Mouse (Mus musculus) mature B cell (primary cell): ENCODE results near the gene Syn3.
"Not testable (repeated sequence)": the region's sequence is repeated elsewhere in the genome, so short reads cannot be mapped to it uniquely, and the experiment has no call there.

ENCODE experiments used
- in situ Hi-C: fragments of 300-500 bp; cut with MboI; formaldehyde crosslinking; loops from 2 replicates; pipeline ENCODE4 v1.14.3; 2019

The Syn3 gene

DNA sequence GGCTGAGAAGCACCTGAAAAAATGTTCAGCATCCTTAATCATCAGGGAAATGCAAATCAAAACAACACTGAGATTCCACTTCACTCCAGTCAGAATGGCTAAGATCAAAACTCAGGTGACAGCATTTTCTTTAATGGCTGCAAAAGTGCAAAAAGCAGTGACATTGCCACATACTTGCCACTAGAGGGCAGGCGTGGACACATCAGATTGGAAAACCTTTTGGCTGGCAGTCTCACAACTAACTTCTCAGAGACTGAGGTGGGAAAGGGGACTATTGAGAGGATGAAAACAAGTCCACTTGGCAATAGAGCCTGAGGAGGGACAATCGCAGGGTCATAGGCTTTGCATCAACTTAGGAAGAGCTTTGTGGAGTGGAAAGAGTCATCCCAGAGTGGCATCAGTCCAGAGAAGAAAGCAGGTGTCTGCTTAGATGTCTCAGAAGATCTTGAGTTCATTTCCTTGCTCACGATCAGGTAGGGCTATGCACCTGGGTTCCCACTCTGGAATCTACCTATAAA lies 25.0 kb downstream of the Syn3 start:
- in situ Hi-C loops = loop anchor here (25.0 kb wide), 1 partner anchor 511 kb away; the partner anchor contains the start of gene Rtcb

DNA sequence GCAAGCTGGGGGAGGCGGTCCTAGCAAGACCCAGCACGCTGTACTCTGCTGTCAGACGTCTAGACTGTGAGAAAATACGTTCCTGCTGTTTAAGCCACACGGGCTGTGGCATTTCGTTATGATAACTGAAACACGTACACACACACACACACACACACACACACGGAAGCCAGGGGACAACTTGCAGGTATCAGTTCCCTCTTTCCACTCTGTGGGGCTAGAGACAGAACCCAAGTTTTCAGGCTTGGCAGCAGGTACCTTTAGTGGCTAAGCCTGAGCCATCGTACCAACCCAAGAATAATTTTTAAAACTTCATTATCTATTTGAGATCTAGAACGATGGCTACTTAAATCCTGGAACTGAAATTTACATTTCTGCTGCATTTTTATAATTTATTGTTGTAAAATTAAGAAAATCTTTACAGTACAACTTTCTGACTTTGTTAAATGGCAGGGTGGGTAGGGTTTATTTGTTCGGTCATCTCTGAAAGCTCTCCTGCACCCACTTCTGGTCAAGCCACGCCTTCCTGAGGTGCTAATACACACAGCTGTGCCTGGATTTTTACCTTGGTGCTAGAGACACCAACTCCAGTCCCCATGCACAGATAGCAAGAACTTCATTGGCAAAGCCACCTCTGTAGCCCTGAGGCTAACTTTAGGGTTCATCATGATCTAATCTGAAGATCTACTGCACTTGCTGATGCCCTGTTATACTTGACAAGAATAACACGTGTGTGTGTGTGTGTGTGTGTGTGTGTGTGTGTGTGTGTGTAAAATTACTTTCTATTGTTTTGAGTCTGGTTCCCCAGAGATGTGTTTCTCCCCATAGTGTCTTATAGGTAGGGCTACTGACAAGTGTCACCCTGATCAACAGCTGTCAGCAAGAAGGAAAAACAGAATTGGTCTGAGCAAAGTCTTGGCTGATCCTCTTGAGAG lies 29.8 kb downstream of the Syn3 start:
- in situ Hi-C loops = loop anchor here (25.0 kb wide), 1 partner anchor 507 kb away; the partner anchor contains the start of gene Rtcb

DNA sequence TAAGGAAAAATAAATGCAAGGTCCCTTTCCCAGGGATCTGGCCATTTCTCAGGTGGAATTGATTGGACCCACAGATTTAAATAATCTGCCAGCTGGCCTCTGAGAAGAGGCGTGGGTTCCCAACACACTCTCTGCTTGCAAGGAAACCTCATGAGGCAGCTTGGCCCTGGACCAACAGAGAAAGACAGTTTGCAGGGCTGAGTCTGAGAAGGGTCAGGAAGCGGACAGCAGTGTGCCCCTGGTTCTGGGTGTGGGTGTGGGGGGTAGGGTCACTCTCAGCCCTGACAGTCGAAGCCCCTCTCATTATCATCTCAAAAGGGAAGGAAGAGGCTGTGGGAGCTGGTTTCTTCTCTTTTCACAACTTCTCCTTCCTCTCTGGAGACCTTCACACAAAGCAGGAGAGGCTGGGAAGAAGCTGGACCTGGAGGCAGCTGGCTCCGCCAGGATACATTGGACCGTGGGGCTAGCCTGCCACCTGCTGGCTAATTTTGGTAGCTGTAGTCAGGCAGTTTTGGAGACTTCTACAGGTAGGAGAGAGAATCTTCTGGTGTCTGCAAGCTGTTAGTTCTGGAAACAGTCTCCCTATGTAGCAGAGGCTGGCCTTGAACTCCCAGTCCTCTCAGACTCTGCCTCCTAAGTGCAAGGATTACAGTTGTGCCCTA lies 35.0 kb downstream of the Syn3 start:
- in situ Hi-C loops = loop anchor here (25.0 kb wide), 1 partner anchor 501 kb away; the partner anchor contains the start of gene Rtcb

DNA sequence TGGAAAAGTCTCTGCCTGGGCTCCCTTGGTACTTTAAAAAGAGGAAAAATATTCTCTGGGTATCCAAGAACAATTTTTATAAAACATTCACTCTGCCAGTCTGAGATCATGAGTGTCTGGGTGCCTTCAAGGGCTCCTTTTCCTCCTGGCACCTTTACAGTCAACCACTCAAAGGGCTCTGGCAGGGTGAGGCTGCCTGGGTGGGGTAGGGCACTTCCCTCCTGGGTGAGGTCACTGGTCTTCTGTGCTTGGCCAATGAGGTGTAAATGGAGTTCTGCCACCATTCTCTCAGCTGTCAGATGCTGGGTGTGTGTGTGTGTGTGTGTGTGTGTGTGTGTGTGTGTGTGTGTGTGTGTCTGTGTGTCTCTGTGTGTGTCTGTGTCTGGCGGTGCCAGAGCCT lies 39.1 kb downstream of the Syn3 start:
- in situ Hi-C loops = loop anchor here (25.0 kb wide), 1 partner anchor 497 kb away; the partner anchor contains the start of gene Rtcb

DNA sequence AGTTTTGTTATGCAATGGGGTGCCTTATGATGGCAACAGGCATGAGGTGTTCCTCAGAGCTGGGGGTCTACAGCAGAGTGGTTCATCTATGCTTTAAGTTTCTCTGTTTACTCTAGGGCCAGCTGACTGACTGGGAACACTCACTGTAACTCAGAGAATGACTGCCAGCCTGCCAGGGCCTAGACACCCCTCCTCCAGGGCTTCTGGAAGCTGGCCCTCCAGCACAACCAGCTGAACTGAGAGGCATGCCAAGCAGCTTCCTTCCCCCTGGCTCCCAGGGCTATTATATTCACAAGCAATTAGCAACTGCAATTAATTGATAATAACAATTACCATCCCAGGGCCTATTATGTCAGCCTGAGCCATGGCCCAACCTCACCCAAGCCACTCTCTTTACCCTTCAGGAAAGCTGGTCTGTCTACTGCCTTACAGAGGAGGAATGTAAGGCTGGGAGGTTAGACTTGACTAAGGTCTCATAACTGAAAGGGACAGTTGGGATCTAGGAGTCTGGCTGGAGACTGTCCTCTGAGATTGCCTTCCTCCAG lies 41.0 kb downstream of the Syn3 start:
- in situ Hi-C loops = loop anchor here (25.0 kb wide), 1 partner anchor 495 kb away; the partner anchor contains the start of gene Rtcb

DNA sequence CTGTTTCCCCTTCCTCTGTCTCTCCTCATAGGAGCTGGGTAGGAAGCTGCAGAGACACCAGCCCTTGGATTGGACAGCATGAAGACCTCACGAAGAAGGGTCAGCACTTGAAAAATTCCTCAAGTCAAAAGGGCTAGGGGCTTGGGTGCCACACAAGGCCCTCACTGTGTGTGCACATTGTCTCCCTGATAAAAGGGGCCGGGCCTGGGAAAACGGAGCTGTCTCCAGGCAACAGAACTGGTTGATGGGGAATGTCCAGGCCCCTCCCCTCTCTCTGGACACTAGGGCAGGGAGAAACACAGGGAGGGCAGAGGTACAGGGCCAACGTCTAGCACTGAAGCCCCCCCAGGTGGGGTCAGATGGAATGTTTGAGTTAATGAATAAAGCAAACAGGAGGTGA lies 41.5 kb downstream of the Syn3 start:
- in situ Hi-C loops = loop anchor here (25.0 kb wide), 1 partner anchor 495 kb away; the partner anchor contains the start of gene Rtcb

DNA sequence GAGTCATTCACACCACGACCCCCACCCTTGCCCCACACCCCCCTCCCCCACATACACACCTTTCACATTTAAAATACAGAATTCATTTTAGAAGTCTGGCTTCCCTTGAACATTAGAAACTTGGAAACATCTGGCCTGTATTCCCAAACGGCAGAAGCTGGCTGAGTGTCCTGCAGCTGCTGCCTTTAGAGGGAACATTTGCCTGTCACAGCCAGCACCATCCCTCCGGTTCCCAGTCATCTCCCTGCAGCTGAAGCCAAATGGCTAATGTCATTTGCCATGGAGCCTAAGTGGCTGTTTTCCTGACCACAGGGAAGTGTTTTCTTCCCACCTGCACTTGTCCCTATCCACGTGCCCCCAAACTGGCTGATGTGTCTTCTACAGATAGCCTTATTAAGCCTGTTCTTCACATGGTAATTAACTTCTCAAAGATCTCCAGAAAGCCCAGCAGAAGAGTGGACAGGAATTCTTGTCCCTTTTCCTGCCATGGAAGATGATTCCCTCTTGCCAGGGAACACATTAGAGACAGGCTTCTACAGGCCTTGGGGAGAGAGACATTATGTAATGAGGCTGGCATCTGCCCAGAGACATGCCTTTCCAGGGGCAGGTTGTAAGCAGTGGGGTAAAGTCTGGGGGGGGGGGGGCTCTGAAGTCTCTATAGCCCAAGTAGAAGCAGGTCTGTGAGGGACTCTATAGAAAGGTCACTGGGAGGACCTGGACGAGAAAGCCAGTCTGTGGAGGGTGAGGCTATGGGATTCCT lies 43.2 kb downstream of the Syn3 start:
- in situ Hi-C loops = loop anchor here (25.0 kb wide), 1 partner anchor 493 kb away; the partner anchor contains the start of gene Rtcb

DNA sequence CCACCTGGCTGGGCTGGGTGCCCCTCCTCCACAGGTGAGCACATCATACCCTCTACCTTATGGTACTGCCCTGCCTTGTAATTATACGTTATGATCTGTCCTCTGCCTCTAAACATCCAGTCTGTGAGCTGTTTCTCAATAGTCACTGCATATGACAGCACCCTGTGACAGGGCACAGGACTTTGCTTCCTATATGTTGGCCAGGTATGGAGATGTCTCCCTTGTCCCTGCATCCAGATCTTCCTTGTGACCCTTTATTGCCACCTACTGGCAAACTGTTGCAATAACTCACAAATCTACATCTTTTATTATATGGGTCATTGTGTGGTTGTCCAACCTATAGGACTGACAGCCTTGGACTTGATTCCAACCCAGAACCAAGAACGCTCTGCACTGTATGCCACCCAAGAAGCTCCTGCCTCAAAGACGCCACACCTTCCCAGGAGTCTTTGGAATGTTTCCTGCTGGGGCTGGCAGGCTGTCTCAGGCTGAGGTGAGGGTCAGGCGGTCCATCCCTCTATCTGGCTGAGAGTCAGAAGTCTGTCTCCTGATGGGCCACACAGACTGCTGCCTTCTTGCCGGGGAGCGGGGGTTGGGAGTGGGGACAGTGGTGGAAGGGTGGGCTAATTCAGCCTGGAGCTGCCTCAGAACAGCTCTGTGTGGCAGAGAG lies 46.2 kb downstream of the Syn3 start:
- in situ Hi-C loops = loop anchor here (25.0 kb wide), 1 partner anchor 490 kb away; the partner anchor contains the start of gene Rtcb

DNA sequence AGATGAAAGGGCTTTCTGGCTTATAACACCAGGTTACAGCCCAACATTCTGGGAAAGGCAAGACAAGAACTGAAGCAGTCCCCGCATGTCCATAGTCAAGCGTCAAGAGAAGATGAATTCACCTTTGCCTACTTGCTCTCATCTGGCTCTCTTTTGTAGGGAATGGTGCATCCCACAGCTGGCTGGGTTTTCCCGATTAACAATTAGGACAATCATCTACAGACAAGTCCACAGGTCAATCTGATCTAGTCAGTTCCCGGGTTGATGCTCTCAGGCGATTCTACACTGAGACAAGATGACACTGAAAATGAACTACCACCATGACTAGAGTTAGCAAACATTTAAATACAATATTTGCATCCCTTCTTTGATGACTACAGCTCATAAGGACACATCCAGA lies 47.4 kb downstream of the Syn3 start:
- in situ Hi-C loops = loop anchor here (25.0 kb wide), 1 partner anchor 489 kb away; the partner anchor contains the start of gene Rtcb

DNA sequence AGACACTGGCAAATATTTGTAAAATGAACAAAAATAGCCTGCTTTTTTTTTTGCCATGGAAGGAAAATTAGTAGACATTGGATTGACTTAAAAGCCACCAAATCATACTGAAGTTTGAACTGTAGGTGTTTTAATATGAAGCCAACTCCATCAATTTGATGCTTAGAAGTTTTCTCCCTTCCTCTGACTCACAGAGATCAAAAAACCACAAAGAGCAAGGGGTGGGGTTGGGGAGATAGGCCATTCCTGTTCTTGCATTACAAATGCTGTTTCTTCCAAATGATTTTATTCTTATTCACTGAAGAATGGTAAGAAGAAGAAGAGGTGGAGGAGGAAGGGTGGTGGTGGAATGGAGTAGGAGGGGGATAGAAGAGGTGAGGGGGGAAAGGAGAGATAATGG lies 52.0 kb downstream of the Syn3 start:
- in situ Hi-C loops = no loop called here

DNA sequence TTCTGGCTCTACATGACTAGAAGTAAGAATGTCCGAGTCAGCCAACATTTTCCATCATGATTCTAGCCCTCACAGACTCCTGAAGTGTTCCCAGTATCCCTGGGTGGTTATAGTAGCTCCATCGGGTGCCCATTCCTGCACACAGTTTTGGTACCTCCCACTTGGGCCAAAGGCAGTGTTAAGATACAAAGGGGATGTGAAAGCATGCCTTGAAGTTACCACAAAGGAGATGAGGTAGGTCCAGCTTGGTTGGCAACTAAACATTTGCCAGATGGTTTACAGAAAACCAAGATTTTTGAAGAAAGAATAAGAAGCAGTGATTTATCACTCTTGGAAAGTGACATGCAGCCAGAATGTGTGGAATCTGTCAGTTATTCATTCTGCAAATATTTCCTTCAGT lies 53.5 kb downstream of the Syn3 start:
- in situ Hi-C loops = no loop called here

DNA sequence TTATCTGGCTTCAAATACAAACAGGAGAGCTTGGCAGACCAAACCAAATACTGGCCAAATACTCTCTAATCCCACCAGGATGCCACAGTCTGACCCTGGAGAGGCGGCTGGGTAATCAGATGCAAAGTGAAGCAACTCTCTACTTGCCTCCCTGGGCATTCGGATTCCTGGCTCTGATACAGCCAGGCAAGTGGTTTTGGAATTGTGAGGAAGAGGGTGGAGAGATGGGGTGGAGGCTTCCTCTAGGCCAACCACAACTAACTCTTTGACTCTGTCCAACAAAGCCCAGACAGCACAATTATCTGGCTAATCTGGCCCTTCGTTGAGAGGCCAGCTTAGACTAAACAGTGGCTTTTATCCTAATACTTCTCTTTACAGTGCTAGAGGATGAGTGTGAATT lies 54.0 kb downstream of the Syn3 start:
- in situ Hi-C loops = no loop called here

DNA sequence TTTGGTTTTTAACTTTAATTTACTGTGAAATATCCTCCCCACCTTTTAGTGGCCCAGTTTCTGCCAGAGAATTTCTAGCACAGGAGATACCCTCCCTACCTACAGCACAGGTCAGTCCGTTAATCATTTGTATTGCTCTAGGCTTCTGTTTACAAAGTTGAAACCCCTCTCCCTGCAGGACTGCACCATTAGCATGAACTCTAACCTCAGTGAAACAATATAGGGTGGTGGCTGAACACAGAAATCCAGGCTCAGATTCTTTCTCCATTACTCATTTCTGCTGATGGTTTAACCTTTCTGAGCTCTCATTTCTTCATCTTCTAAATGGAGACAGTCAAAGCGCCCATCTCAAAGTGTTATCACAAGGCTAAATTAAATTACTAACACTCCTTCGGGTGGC lies 56.9 kb downstream of the Syn3 start:
- in situ Hi-C loops = no loop called here

DNA sequence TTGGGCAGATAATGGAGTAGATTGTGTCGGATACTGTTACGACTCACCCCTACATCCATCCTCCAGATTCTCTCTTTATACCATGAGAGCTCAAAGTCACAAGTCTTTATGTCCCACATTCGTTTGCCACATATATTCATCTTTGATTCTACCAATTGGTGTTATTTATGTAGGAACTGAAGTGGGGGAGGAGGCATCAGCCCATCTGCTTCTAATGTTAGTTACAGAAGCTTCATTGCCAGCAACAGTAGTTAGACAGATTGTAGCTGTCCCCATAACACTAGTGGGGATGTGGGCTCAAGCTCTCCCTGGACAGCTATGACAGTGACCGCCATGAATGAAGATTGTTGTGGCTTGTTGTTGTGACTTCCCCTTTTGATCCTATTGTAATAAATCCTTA lies 59.1 kb downstream of the Syn3 start:
- in situ Hi-C loops = no loop called here

DNA sequence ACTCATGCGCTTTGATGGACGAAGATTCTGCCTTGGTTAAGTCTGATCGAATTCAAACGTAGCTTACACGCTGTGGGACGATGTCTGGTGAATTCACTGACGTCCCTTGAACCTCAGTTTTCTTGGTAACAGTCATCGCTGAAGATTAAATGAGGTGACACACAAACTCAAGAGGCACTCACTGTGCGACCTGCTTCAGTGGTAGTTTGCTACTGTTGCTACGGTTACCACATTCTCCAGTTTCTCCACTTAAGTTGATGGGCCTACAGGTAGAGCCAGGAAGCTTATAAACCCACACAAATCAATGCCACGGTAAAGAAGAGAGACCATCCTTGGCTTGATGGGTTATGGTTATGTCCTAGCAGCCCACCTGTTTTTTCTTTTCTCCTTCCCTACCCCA lies 61.4 kb downstream of the Syn3 start:
- in situ Hi-C loops = no loop called here

DNA sequence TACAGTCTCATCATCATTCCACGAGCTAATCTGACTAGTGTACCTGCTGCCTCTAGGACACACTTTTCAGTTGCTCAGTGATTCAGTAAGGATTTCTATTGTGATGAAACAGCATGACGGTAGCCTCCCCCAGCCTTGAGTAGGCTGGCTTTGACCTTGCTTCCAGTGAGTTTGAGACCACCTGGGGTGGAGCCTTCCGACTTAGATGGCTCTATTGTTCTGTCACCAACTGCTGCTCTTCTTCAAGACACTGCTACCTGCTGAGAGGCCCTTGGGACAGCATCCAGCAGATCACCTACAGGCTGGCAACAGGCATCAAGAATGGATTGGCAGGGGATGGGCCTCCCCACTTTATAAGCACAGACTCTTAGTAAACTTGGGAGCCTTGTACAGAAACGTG lies 63.7 kb downstream of the Syn3 start:
- in situ Hi-C loops = not testable (repeated sequence)

DNA sequence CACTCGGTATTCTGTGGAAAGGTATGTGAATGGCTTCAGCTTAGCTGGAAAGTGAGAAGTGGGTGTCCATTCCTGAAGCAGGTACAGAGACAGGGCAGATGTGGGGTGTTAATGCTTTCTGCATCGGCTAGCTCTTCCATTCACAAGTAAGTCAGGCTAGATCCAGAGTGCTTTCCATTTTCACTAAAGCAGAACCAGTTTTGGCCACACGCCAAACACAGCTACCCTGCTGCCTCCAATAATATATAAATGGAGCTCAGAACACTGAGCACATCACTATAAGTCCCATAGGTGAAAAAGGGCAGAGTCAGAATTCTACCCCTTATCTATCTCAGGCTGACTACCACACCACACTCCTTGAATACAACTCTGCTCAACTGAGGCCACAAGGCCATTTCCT lies 69.0 kb downstream of the Syn3 start:
- in situ Hi-C loops = no loop called here

DNA sequence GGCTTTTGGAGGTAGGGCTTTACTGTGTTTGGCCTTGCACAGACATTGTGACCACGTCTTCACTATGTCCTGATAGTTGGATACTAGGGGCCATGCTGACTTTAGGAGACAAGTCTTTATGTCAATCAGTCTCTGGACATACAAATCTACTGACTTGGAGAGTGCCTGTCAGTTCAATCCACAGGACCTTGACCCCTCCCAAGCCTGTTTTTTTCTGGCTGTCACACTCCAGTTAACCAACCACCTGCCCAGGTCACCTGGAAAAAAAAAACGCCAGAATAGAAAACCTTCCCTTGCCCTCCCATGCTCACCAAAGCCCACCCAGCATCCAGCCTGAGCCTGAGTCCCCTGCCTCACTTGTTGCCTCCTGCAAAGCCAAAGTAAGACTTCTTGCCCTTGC lies 70.7 kb downstream of the Syn3 start:
- in situ Hi-C loops = no loop called here

DNA sequence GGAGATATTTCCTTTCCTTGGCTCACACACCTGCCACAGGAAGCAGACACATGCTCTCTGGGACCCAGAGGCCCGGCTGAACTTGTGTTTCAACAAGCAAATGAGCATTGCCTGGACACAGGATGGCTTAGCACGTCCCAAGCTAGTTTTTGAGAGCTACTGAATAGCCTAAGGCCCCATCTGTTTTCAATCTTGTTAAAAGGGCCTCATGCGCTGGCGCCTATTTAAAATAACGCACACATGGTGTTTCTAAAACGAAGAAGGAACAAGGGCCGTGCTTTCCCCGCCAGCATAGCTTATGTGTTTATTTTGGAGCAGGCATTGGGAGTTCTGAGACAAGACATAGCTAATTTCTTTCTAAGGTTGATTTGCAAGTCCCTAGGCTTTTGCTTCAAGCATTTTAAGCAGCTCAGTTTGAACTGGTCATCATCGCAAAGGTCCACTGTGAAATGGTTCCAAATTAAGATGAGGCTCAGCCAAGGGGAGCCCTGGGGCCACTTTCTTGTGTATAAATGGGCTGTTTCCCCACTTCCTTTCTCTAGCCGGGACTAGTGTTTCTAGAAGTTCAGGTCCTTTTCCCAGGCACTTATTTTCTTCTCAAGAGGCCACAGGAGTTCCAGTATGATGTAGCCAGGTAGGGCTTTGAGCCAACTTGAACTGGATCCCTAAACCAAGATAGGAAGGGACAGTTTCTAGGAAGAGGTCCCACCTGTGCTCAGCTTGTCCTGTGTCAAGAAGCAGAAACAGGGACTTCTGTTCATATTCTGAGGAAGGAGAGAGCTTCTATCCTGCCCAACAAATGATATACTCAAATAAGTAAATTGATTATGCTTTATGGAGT lies 72.8 kb downstream of the Syn3 start:
- in situ Hi-C loops = no loop called here
